Mouse (Mus musculus): ENCODE measurements around the gene Pam.
"Not testable (repeated sequence)": the region's sequence is repeated elsewhere in the genome, so short reads cannot be mapped to it uniquely, and the experiment has no call there.

- TF ChIP-seq POLR2A (IDR thresholded peaks at IDR 0.05; ENCODE audit: control insufficient read depth, extremely low read depth, insufficient read depth, low read length, poor library complexity); CTCF (IDR thresholded peaks at IDR 0.05; ENCODE audit: borderline replicate concordance, control insufficient read depth, extremely low read depth, insufficient read depth, low read length, poor library complexity): not testable (repeated sequence)
These were observed 146.2 kb downstream of the Pam start for GRCm38 (mm10) chr1:97949258-97949657.

Measured in thymus, adult 2 months (tissue).